Mouse (Mus musculus) macrophage (primary cell): ENCODE results near the gene Wnt5a. TPM values are rescaled to one million over a fixed set of nuclear protein-coding genes. Genes with fewer than 3 reads are reported as not detected.

Source experiments
- H3K27ac ChIP-seq: fragments of 350-480 bp; formaldehyde crosslinking; 2 replicates; pipeline ENCODE4 v1.9.0; 2021
- H3K36me3 ChIP-seq: fragments of 350-480 bp; formaldehyde crosslinking; 2 replicates; pipeline ENCODE4 v1.9.0; 2021; ENCODE audit errors: inconsistent target
- H3K4me3 ChIP-seq: fragments of 350-480 bp; formaldehyde crosslinking; 2 replicates; pipeline ENCODE4 v1.9.0; 2021; ENCODE audit errors: inconsistent target
- H3K79me2 ChIP-seq: fragments of 350-480 bp; formaldehyde crosslinking; 2 replicates; pipeline ENCODE4 v1.9.0; 2021; ENCODE audit errors: inconsistent target
- WGBS: methylation state at CpG from one replicate; pipeline ENCODE4 v1.1.7; 2026; ENCODE audit warnings: inconsistent platforms; ENCODE audit not compliant: missing documents; 5-methylcytosine and 5-hydroxymethylcytosine counted together
- polyA plus RNA-seq: library from polyadenylated mRNA; stranded (reverse); fragments of 250-400 nt; gene quantifications from 3 replicates; pipeline ENCODE4 v1.2.4, GENCODE M21; 2018; ENCODE audit warnings: inconsistent platforms
- total RNA-seq, 78 experiments: library from RNA; depleted of rRNA; stranded (reverse); fragments of 250-400 nt; gene quantifications; 1 replicate in 9 of 78; 2 replicates in 24 of 78; 3 replicates in 43 of 78; 4 replicates in 2 of 78; pipeline ENCODE4 v1.2.4; 2018; ENCODE audit warnings: inconsistent platforms in 56 of 78

Wnt5a gene
- total RNA-seq (2018; cell fraction: chromatin; rRNA removed): 1 to 10 TPM in 1 of 26 experiments, not detected in 25; 3.7 TPM
- total RNA-seq (2018; cell fraction: cytosol; rRNA removed): not detected
- 1 to 10 TPM in 1 of 26 experiments, not detected in 25; 2.1 TPM for total RNA-seq (2018; cell fraction: nucleus; rRNA removed)
- not detected in 3 replicates for polyA plus RNA-seq

DNA sequence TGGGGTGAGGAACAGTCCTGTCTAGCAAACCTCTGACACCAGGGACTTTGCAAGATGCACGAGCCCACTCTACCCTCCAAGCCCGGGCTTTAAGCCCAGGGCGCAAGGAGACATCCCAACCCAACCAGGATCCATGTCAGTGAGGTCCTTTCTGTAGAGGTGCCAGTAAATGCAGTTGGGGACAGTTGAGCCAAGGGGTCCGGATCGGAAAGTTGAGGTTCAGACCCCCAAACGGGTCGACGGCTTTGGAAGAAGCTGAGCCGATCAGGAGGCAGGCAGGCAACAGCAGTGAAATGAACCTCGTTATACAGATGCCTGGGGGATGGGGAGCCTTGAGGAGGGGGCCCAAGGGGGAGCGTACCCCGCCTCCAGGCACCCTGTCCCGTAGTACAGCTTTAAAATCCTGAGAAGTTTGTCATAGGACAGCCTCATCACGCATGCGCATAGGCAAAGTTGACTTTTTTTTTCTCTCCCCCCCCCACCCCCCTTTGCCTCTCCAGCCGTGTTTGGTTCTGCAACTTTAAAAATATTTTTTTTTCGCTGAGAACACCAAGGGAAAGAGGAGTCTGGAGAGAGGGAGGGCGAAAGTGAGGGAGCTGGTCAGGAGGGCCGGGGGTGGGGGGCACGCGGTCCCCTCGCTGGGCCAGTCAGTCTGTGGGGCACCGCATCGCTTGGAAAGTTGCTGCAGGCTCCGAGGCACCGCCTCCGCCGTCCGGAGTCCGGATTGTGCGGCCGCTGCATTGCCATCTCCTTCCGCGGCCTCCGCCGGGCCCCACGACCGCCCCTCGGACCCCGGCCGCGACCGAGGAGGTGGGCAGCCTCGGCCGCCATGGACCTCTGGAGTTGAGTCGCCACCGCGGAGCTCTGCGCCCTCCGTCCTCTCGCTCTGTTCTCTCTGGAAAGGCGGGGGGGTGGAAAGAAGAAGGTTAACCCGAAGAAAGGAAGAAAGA, at the start of gene Wnt5a:
Gene Wnt5a (plus strand): TSS at position 650 of the 950 bp plus-strand sequence.
- Histone ChIP-seq H3K79me2 (no peaks in the 10 kb centered on the region), H3K27ac (no peak within 1 kb of the TSS), H3K4me3 (no peak within 1 kb of the TSS), H3K36me3 (no peaks in the 10 kb centered on the region)
- WGBS: 4% methylated on average over 52 of the region's 53 CpGs

DNA sequence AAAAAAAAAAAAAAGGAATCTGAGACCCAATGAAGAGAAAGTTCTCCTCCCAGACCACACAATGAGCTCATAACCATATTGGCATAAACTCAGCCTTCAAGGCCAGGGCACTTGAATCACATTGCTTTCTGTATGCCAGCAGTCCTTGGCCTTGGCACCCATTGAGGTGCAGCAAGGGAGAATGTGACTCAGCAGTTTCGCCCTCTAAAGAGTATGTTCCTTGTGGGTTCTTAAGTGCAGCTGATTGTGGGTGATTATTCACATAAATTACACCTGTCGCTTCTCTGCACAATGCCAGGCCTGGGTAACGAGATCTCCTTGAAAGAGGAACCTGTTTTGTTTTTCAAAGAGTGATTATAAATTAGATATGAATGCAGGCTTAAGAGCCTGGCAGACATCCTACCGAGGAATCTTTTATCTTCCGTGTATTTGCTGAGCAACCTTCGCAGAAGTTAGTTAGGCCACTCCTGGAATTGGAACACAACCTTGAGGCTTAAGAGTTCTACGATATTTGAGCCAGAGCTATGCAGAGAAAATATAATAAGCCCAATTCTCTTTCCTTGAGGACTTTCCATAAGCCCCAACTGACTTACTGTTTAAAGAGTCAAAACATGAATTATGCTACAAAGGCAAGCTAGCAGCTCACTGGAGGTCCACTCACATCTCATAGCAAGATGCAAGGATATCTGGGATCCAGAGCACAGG, 48.0 kb upstream of the Wnt5a start:
- Histone ChIP-seq H3K4me3 (no peak overlapping the region), H3K36me3 (no peaks in the 10 kb centered on the region), H3K27ac (no peak overlapping the region), H3K79me2 (no peaks in the 10 kb centered on the region)
- 4% methylated on average over 7 of the region's 7 CpGs for WGBS

DNA sequence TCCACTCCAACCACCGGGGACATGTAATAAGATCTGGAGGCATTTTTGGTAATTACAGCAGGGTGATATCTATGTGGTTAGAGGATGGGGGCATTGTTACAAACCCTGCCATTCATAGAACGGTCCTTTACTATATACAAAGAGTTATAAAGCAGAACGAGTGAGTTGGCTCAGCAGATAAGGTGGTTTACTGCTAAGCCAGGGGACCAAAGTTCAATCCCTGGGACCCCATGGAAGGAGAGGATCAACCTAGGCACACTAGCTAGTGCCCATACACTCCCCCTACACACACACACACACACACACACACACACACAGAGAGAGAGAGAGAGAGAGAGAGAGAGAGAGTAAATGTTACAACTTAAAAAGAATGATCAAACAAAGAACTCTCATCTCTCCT, 47.1 kb upstream of the Wnt5a start:
- Histone ChIP-seq H3K79me2 (no peaks in the 10 kb centered on the region), H3K4me3 (no peak overlapping the region), H3K36me3 (no peaks in the 10 kb centered on the region), H3K27ac (no peak overlapping the region)
- 62% methylated on average over 3 of the region's 3 CpGs for WGBS

DNA sequence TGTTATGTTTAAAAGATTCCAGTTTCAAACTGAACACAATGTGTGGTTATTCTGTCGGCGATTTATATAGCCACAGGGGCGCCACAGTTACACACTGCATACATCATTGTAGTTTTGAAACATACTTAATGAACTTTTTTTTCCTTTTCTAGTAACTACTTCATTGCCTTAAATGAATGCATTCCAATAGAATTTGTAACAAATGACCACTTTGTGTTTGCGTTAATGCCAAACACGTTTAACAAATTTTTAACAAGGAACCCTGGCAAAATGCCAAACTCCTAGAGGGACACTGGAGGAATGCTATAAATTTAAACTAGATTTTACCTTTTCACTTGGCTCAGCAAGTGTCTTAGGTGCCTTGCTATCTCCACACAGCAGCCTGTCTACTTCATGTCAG, 36.6 kb upstream of the Wnt5a start:
- H3K36me3 ChIP-seq: no peaks in the 10 kb centered on the region
- WGBS: 92% methylated on average over 5 of the region's 5 CpGs
- no peak overlapping the region for H3K4me3 ChIP-seq
- H3K79me2 ChIP-seq: no peaks in the 10 kb centered on the region
- H3K27ac ChIP-seq: no peak overlapping the region

DNA sequence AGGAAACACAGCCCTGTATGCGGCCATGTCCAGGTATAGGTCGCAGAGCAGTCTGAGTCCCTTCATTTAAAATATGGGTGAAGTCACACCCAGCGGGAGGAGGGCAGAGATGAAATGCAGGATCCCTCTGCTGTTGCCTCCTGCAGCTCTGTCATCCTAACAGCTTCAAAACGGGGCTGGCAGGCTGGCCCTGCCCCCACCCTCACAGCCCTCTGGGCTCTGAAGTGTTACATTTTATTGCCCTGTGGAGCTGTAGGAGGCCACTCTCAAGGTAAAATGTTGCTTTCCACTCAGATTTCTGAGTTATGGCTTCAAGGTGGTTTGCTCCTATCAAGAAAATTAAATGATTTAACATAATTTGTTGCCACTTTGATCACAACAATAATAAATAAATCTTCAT, 34.9 kb upstream of the Wnt5a start:
- 95% methylated on average over 4 of the region's 4 CpGs for WGBS
- Histone ChIP-seq H3K79me2 (no peaks in the 10 kb centered on the region), H3K36me3 (no peaks in the 10 kb centered on the region), H3K4me3 (no peak overlapping the region), H3K27ac (no peak overlapping the region)

DNA sequence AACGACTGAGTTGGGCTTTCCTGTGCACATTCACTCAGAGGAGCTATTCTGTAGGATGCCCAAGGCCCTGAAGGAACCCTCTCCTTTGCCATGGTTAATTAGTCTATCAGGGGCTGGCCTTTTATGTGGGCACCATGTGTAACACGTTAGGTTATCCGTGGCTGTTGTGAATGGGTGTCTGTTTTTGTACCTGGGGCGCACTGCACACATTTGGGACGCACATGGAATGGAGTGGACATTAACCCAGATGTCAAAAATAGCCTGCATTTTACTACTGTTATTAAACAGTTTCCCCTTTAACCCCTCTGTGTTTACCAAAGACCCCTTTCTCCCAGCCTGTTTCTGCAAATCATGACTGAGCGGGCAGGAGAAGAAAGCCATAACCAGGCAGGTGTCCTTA, 34.3 kb upstream of the Wnt5a start:
- WGBS: 88% methylated on average over 6 of the region's 6 CpGs
- Histone ChIP-seq H3K36me3 (no peaks in the 10 kb centered on the region), H3K27ac (no peak overlapping the region), H3K79me2 (no peaks in the 10 kb centered on the region), H3K4me3 (no peak overlapping the region)

DNA sequence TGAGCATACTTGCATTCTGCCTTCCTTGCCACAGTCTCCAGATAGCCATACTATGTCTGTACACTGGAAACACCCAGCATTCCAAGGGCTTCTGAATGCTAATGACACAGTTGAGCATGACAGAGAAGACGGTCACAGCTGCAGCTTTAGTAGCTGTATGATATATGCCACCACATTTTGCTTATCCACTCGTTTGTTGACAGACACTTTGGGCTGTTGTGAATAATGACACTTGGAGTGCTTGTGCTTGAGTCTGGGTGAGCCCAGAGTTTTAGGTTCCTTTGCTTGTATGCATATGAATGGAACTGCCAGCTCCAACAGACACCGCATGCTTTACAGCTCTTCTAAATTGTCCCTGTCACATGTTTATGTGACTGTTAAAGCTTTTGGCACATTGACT, 29.5 kb upstream of the Wnt5a start:
- no peak overlapping the region for H3K27ac ChIP-seq
- H3K36me3 ChIP-seq: no peaks in the 10 kb centered on the region
- WGBS: 88% methylated on average over 3 of the region's 3 CpGs
- H3K79me2 ChIP-seq: no peaks in the 10 kb centered on the region
- no peak overlapping the region for H3K4me3 ChIP-seq

DNA sequence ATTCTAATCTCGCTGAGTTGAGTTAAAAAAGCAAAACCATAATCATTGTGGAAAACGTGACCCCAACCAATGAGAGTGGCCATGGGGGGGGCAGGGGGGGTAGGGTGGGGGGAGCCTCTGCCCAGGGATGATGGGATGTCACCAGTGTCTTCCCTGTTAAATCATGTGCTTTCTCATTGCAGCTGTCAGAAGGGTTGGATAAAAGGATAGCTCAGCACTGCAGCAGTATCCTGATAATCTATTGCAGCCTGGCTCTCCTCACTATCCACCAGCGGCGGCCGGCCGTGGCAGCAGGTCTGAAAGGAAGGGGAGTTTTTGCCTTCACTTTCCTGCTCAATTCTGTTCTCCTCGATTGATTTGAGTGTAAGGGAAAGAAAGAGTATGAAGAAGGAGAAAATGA, 29.1 kb upstream of the Wnt5a start:
- H3K79me2 ChIP-seq: no peaks in the 10 kb centered on the region
- no peak overlapping the region for H3K4me3 ChIP-seq
- 78% methylated on average over 7 of the region's 7 CpGs for WGBS
- H3K36me3 ChIP-seq: no peaks in the 10 kb centered on the region
- H3K27ac ChIP-seq: no peak overlapping the region

DNA sequence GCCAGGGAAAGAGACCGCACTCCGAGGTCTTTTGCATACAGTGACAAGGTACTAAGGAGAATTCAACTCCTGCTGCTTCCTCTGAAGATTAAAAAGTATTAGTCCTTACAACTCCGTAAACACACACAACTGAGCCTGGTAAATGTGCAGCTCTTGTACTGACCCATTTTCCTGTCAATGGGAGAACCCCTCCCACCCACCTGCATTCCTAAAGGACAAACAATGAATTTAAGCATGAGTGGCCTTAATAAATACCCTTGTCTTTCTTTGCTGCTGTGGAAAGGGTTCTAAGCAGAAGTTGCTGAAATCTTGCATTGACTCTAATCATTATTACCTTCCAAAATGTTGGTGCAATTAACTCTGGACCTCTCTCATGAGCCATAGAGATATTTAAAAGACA, 27.8 kb upstream of the Wnt5a start:
- 88% methylated on average over 3 of the region's 3 CpGs for WGBS
- no peaks in the 10 kb centered on the region for H3K79me2 ChIP-seq

DNA sequence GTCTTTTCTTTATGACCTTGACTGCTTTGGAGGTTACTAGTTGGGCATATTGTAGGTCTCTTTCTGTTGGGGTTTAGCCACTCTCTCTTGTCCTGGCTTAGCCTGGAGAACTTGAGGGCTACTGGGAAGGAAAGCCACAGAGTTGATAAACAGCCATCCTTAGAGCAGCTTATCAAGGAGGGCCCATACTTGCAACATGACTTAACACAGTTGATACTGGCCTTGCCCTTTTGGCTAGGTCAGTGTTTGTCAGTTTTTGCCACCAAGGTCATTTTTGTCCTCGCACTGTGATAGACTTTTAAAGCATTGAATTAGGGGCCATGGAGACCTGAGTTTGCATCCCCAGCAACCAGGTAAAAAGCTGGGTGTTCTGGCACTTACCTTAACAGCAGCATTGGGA, 23.7 kb upstream of the Wnt5a start:
- no peaks in the 10 kb centered on the region for H3K36me3 ChIP-seq
- H3K4me3 ChIP-seq: no peak overlapping the region
- no peak overlapping the region for H3K27ac ChIP-seq
- 92% methylated on average over 1 of the region's 1 CpGs for WGBS
- no peaks in the 10 kb centered on the region for H3K79me2 ChIP-seq

More for the DNA sequence above, 27.8 kb upstream of the Wnt5a start:
- H3K27ac ChIP-seq: no peak overlapping the region
- no peak overlapping the region for H3K4me3 ChIP-seq
- H3K36me3 ChIP-seq: no peaks in the 10 kb centered on the region

DNA sequence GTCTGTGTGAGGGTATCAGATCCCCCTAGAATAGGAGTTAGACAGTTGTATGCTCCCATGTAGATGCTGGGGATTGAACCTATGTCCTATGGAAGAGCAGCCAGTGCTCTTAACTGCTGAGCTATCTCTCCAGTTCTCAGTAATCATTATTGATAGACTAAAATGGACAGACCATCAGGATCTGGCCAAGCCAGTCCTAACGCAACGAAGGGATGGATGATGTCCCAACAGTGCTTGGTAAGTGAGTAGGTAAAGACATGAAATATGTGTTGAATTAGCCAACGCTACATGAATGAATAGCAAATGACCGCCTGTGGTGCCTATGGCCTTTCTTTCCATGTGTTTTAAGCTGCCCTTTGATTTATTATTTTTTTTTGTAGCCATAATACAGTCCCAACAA, 10.7 kb upstream of the Wnt5a start:
- no peak overlapping the region for H3K4me3 ChIP-seq
- WGBS: 86% methylated on average over 4 of the region's 4 CpGs
- H3K79me2 ChIP-seq: no peaks in the 10 kb centered on the region
- no peak overlapping the region for H3K27ac ChIP-seq
- H3K36me3 ChIP-seq: no peaks in the 10 kb centered on the region

DNA sequence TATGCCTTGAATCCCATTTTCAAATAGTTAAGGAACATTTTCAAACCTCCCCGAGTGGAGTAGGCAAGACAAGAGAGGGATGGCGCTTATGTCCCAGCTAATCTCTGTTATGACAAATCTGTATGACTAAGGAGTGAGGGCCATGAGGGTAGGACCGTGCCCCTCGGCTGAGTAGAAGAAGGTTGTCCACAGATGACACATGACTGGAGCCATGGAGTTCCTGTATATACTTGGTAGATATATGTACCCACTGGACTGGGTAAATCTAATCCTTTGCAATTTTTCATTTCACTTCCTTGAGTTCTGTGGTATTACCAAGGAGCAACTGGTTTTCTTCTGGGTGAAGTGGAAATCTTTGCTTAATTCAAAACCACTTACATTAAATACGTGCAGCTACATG, 10.3 kb upstream of the Wnt5a start:
- no peaks in the 10 kb centered on the region for H3K79me2 ChIP-seq
- no peaks in the 10 kb centered on the region for H3K36me3 ChIP-seq
- H3K4me3 ChIP-seq: no peak overlapping the region
- WGBS: 91% methylated on average over 5 of the region's 5 CpGs
- no peak overlapping the region for H3K27ac ChIP-seq

DNA sequence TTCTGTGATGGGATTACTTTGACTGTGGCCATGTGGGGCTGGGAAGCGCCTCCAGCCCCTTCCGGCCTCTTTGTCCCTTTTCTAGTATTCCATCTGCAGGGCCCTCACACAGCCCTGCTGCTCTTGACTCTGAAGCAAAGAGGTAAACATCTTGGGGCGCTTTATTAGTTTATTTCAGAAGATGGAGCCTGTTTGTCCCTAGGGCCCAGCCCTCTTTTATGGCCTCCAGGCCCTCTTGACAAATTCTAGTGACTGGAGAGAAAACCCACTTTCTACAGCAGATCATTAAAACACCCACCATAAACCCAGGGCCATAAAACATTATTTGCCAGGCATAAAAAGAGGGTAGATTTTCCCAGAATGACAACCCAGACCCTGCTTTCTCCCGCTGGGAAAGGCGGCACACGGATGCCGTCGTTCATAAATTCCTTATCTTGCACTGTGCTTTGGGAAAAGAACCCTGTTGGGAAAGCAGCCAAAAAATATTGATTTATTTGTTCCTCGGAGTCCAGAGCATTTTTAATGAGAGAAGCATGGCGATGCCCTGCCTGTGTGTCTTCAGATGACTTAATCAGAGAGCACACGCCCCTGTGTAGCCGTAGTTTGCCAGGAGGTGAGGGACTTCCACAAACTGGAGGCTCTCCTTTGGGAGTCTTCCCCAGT, 3.2 kb upstream of the Wnt5a start:
- WGBS: 75% methylated on average over 12 of the region's 12 CpGs
- H3K27ac ChIP-seq: no peak overlapping the region
- no peak overlapping the region for H3K4me3 ChIP-seq
- no peaks in the 10 kb centered on the region for H3K36me3 ChIP-seq
- H3K79me2 ChIP-seq: no peaks in the 10 kb centered on the region

DNA sequence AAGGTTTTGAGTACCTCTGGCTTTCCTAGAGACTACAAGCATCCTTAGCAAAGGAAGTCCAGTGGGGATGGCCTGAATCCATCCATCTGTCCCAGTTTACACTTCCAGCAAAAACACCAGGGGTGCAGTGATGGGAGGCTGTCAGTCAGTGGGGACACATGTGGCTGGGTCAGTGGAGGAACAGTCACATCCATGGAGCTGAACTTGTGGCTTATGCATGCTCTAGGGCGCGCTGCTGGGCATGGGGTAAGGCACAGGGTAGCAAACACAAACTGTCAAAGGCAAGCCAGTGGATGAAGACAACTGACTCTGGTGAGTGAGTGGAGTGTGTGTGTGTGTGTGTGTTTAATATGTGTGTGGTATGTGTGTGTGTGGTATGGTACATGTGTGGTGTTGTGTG, 1.3 kb upstream of the Wnt5a start:
- H3K4me3 ChIP-seq: no peak overlapping the region
- H3K79me2 ChIP-seq: no peaks in the 10 kb centered on the region
- 88% methylated on average over 2 of the region's 2 CpGs for WGBS
- no peaks in the 10 kb centered on the region for H3K36me3 ChIP-seq
- no peak overlapping the region for H3K27ac ChIP-seq
